Mouse (Mus musculus) natural killer cell, adult 2 months (primary cell): ENCODE data around the gene Miox.

ENCODE experiments used
- DNase-seq, 2 experiments: peaks; one replicate each; pipeline ENCODE4 v3.0.0; 2022; ENCODE audit warnings: low spot score in 2 of 2

Miox gene

GRCm38 (mm10) chr15:89363051-89363450 is 28.9 kb downstream of the Miox start:
- DNase-seq = no peak

GRCm38 (mm10) chr15:89365141-89365551 is 30.9 kb downstream of the Miox start:
- DNase-seq = no peak

- no peak for DNase-seq
These were observed 37.9 kb downstream of the Miox start for GRCm38 (mm10) chr15:89372068-89372467.

GRCm38 (mm10) chr15:89372536-89372935 is 38.3 kb downstream of the Miox start:
- DNase-seq = no peak

- peak; percentile 83 to 90 for DNase-seq
These were observed 39.0 kb downstream of the Miox start for GRCm38 (mm10) chr15:89373027-89373761.

- DNase-seq = peak; percentile 87 to 91
These were observed 39.6 kb downstream of the Miox start, which contains the start of gene Sco2 for GRCm38 (mm10) chr15:89373762-89374248. Gene Sco2 (minus strand): TSS chr15:89373846.

- no peak for DNase-seq
These were observed 40.1 kb downstream of the Miox start for GRCm38 (mm10) chr15:89374340-89374739.

- DNase-seq = no peak
These were observed 40.8 kb downstream of the Miox start for GRCm38 (mm10) chr15:89374801-89375534.

GRCm38 (mm10) chr15:89376040-89376439 is 41.8 kb downstream of the Miox start:
- no peak for DNase-seq

- DNase-seq = no peak
These were observed 42.8 kb downstream of the Miox start, which contains the start of gene Tymp for GRCm38 (mm10) chr15:89376957-89377356. Gene Tymp (minus strand): TSS chr15:89377039.

GRCm38 (mm10) chr15:89377362-89377761 is 43.2 kb downstream of the Miox start:
- no peak for DNase-seq

- DNase-seq = no peak
These were observed 44.0 kb downstream of the Miox start for GRCm38 (mm10) chr15:89377938-89378828.

- DNase-seq = no peak
These were observed 44.7 kb downstream of the Miox start, which contains the start of gene Odf3b for GRCm38 (mm10) chr15:89378831-89379401. Gene Odf3b (minus strand): TSS chr15:89379282.

GRCm38 (mm10) chr15:89379429-89379828 is 45.2 kb downstream of the Miox start:
- DNase-seq = no peak

- no peak for DNase-seq
These were observed 50.4 kb downstream of the Miox start, which contains the start of gene Klhdc7b for GRCm38 (mm10) chr15:89384617-89385016. Gene Klhdc7b (plus strand): TSS chr15:89384917.
